Mouse (Mus musculus): ENCODE measurements around the gene Gm10277.
"Not testable (repeated sequence)": the region's sequence is repeated elsewhere in the genome, so short reads cannot be mapped to it uniquely, and the experiment has no call there.

Gene Gm10277

DNA sequence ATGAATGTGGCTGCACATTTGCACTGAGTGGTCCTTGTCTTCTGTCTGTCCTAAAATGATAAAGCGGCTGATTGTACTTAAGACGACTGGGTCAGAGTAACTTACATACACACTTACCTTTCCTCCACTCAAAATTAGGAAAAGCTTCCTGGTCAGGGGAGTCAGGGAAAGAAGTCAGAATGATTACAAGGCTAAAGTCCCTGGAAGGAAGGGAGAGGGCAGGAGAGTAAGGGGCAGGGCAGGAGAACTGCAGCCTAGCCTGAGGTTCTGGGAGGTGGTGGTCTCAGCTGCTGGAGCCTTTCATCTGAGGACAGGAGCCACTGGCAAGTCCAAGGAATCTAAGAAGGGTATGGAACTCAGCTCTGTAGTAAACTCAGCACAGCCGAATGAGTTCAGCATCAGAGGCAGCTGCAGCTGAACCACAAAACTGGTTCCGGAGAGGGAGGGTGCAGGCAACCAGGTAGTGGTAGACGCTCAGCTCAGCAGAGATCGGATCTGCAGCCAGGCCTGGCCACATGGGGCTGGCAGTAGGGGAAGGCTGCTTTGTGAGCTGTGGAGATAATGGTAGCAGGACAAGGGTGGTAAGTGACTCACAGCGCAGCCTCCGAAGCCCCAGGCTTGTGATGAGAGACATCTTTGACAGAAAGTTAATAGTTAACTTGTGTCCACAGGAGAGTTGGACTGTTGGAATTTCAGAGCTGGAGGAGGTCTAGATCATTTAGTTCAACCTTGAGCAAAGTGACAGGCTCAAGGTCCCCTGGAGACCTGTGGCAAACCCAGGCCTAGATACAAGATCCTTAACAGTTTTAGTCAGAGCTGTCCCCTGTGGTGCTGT lies 15.5 kb downstream of the Gm10277 start:
- no peak for DNase-seq (ENCODE audit: low spot score)

DNA sequence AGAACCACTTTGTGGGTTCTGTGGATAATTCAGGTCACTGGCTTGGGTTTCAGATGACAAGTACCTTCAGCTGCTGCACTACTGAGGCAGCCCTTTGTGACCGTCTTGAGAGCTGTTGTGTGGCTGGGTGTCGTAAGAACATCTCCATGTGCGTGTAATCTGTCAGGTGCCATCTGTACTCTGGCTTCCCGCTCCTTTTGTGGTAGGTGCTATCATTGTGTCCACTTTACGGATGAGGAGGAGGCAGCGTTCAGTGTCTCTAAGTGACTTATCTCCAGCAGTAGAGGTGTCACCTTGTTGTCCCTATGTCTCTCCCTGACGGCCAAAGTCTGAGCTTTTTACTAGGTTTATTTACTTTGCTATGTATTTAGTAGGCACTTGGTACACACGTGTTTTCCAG lies 17.2 kb downstream of the Gm10277 start:
- no peak for DNase-seq (ENCODE audit: low spot score)

DNA sequence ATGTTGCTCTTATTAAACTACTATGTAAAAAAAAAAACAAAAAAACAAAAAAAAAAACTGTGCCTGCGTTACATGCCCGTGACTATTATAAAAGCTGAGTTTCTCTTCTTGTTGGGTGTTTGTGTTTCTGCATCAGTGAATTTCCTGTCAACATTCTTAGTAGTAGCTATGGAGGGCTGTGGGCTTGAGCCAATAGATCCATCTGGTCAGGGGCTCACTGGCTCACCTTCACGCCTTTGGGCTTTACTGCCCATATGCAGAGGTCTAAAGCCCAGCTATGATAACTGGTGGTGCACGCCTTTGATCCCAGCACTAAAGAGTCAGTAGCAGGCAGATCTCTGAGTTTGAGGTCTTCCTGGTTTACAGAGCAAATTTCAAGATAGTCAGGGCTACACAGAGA lies 18.1 kb downstream of the Gm10277 start:
- no peak for DNase-seq (ENCODE audit: low spot score)

DNA sequence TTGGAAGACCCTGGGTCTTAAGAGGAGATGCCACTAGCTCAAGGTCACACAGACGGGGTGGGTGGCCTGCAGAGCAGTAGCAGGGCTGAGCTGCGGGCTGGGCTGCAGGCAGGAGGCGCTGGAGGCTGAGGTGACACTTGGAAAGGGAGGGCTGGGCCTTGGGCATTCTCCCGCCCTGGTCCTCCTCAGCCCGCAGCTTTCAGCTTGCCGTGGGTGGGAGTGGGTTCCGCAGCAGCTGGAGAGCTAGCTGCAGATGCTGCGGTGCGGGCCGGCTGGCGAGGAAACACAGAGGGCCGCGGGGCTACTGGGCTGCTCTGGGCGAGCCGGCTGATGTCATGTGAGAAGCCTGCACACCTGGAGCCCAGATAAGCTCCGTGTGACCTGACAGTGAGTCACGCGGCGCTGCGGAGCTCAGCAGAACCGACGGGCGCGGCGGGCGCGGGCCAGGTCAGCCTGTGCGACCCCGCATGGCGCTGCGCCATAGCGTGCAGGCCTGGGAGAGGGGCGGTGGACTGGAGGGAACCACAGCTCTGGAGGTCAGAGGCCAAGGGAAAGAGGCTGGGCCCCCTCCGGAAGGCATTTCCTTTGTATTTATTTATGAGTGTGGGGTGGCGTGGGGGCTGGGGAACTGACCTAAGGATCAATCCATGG lies 21.1 kb downstream of the Gm10277 start:
- peak; percentile 65 for DNase-seq (ENCODE audit: low spot score)

DNA sequence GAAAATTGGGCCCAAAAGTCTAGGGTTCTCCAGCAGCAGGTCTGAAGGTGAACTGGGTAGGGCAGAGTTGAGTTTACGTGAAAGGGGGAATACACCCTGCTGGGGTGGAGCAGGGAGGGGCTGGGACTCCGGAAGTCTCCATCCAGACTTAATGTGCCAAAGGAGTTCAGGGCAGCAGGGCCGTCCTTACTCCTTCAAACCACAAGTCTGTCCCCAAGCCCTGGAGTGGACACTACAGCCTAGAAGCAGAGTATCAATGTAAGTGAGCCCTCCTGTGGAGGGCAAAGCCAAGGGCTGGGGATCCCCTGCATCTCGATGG lies 22.1 kb downstream of the Gm10277 start:
- no peak for DNase-seq (ENCODE audit: low spot score)

DNA sequence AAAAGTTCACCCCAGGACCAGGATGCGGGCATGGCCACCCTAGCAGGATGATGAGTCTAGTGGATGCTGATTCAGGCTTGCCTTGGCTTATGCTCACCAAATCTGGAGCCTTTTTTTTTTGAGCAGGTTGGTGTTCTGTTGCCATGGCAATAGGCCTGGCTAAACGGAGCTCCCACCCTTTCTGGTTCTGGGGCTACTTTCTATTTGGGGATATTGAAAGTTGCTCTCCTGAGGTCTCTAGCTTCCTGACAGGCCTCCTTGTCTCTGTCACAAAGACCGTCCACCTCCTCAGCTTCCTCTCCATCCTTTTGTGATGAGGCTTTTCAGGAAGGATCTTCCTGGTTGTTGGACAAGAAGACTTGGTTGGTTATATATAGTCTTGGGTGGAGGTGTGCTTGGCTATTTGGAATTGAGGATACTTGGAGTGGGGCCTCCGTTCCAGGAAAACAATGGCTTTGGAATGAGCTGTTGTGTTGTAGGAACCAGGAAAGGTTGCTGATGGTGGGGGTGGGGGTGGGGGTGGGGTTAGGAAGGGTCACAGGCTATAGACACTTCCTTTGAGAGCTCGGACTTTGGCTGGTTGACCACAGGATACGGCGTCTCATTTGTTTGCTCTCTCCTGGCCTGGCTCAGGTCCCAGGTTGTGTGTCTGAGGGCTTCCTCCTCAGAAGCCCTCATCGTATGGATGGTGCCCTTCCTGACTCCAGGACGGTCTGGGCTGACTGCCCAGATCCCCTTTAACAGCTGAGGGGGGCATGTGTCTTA lies 22.7 kb downstream of the Gm10277 start:
- DNase-seq (ENCODE audit: low spot score): no peak

DNA sequence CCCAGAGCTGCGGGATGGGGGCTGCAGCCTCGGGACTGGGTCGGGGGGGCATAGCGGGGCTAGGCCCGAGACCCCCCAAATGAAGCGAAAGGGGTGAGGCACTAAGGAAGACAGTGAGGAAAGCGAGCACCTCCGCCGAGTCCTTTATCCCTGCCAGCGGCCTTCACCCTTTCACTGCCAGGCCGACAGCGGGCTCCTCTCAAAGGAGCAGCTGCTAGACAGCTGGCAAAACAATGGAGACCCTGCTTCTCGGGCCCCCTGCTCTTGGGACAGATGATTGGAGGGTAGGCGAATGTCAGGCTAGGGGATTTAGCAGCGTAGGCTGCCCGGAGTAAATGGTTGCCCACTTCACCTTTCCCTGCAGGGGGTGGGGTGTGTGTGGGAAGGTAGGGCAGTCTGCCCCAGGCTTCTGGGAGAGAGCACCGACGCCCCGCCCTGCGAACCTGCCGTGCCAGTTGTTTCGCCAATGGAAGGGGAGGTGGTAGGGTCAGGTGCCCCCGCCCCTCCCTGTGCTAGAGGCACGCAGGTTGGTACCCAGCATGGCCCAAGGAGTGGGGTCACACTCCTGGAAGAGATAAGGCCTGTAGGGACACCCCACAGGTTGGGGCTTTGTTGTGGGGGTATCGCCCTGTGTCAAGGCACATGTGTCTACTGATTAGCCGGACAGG lies 23.7 kb downstream of the Gm10277 start:
- peak; percentile 65 for DNase-seq (ENCODE audit: low spot score)

DNA sequence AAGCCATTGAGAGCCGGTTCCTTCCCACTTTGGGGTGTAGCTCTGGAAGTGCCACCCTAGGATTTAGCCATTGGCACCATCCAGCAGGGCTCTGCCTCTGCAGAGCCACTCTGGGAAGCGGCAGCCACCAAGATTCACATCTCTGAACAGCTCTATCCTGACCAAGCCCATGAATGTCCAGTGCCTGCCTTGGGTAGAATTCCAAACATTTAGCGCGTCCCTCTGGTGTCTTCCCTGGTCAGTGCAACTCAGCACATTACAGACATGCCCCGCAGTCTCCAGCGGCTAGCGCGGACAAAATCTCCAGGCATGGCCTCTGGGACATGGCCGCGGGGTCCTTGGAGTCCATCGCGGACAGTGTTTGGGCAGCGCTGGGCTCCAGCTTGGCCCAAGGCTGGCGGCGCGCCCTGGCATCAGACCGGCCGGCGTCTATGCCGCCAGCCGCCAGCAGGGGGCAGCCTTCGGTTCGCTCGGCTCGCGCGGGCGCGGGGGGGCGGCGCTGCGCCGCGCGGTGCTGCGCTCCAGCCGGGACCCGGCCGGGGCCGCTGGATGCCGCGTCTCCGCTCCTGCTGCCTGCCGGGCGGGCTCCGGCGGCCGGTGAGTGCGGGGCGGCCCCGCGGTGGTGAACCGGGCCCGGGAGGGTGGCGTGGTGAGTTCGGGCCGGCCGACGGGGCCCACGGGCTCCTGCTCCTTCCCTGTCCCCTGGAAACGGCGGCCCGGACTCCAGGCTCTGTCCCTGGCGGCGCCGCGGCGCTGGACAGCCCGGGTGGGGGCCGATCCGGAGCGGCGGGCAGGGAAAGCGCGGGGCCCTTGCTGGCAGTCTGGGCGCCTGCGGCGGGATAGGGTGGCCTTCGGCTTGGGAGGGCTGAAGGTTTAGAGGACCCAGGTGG lies 24.5 kb downstream of the Gm10277 start, which contains the start of gene Myo18a:
Gene Myo18a, plus strand, starts transcription at position 464 of the 890 bp plus-strand sequence.
- peak; percentile 90 for DNase-seq (ENCODE audit: low spot score)

DNA sequence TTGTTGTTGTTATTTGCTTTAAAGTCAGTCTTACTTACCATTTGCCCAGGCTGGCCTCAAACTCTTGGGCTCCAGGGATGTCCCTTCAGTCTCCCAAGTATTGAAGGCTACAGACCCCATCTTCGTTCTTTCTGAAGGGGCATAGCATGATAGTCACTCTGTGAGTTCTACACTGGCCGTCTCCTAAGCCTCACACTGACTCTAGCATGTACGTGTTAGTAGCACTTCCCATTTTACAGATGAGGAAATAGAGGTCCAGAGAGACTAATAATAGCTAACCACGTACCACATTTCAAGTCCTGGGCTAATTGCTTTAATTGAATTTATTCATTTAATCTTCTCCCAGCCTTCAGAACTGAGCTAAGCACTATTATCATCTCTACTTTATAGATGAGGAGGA lies 27.5 kb downstream of the Gm10277 start:
- no peak for DNase-seq (ENCODE audit: low spot score)

DNA sequence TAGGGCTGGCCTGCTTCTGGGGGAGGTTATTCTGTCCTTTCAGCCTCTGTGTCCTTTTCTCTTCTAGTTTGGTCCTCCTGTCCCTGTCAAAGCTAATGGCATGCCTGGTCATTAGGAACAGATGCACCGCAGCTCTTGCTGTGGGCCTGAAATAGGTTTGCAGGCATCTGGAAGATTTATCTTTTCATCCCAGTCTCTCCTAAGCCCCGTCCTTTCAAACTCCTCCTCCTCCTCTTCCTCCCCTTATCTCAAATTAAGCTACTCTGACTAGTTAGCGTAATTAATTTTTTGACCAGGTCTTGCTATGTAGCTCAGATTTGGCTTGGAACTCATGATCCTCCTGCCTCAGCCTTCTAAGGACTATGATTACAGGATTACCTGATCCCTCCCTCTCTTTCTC lies 34.1 kb downstream of the Gm10277 start:
- DNase-seq (ENCODE audit: low spot score): no peak

DNA sequence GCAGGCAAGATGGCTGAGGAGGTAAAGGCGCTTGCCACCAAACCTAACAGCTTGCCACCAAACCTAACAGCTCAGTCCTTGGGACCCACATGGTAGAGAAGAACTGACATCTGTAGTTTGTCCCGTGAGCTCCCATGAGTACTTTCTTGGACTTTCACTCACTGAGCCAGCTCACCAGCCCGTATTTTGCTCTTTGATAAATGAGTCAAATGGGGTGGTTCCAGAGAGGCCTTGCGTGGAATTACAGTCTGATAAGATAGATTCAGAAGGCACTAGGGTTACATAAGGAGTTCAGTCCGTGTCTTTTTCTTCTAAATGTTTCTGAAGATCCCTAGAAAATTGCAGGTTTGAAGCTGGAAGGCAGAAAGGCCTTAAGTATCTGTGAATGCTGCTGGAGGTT lies 35.0 kb downstream of the Gm10277 start:
- no peak for DNase-seq (ENCODE audit: low spot score)

DNA sequence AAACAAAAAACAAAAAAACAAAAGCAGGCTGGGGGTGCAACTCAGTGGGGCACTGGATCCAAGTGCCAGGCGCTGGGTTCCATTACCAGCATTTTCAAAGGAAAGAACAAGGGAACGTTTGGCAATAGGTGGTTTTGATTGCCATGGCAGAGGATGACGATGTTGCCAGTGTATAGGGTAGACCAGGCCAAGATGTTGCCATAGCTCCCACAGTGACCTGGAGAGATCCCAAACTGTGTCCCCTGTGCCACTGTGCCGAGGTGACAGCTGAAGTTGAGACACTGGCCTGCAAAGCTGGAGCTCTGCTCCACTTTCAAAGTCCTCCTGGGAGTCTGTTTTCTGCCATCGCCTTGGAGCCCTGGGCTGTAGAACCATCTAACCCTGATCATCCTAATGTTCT lies 38.6 kb downstream of the Gm10277 start:
- DNase-seq (ENCODE audit: low spot score): no peak

DNA sequence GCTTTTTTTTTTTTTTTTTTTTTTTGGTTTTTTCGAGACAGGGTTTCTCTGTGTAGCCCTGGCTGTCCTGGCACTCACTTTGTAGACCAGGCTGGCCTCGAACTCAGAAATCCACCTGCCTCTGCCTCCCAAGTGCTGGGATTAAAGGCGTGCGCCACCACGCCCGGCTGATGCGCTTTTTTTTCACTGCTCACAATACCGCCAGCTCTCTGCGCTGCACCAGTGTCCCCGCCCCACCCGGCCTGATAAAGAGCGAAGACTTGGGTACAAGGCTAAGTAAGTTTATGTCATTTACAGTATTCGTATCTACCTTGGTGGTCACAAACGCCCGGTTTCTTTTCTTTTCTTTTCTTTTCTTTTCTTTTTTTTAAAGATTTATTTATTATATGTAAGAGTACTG lies 40.4 kb downstream of the Gm10277 start:
- DNase-seq (ENCODE audit: low spot score): not testable (repeated sequence)

DNA sequence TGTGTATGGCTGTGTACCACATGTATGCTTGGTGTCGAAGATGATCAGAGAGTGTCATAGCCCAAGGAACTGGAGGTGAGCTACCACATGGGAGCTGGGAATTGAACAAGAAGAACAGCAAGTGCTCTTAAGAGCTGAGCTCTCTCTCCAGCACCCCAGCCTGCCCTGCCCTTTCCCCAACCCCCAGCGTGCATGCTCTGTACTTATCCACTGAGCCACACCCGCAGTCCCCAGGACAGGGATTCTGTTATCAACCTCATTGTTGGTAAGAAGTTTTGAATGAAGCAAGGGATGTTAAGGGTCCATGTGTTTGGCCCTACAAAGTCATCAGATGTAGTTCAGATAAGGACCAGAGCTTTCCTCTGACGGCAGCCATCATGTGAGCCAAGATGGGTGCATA lies 40.9 kb downstream of the Gm10277 start:
- no peak for DNase-seq (ENCODE audit: low spot score)

DNA sequence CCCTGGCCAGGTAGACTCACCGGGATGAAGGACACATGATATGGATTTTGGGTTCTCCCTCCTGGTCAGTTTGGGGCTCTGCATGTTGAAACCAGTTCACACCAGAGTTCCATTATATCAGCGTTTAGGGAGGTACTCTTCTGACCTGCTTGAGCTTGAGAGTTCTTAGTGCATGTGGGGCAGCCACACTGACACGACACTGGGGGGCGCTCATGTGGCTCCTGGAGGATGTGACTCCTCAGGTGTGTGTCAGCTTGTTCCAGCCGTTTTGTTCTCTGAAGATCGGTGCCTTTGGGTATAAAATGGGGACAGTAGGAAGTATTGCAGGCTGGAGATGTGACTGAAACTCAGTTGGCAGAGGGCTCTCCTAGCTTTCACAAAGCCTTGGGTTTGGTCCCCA lies 43.6 kb downstream of the Gm10277 start:
- peak; percentile 36 for DNase-seq (ENCODE audit: low spot score)

DNA sequence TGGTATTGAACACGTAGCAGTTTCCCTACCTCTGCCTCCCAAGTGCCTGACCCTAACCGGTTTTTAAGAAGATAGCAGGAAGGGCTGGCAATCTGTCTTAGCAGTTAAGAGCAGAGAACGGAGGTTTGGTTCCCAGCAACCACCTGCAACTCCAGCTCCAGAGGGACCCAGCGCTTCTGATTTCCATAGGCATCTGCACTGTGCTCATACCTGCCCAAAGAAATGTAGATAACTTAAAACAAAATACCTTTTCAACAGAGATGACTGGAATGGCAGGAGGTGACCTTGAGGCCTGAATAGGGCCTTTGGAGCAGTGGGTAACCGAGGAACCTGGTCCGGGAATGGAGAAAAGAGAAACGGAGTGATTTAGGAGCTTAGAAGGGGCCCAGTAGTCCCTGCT lies 49.0 kb downstream of the Gm10277 start:
- no peak for DNase-seq (ENCODE audit: low spot score)

DNA sequence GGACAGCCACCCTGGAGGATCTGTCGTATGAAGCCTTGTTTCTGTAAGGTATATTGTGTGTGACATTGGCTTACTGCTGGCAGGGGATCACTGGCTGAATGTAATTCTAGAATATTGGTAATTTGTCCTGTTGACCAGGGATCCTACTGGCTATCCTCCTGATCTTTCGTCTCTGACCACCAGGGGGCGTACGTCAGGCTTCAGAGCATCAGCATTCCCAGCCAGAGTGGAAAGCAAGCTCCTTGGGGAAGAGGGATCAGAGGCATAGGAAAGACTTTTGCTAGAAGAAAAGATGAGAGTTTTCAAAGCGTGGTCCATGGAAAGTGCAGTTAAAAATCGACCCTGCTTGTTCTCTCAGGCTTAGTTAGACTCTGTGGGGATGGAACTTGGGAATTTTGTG lies 50.3 kb downstream of the Gm10277 start:
- DNase-seq (ENCODE audit: low spot score): peak; percentile 75
